Mouse (Mus musculus): Measurements from ENCODE around the gene Limk1.
A peak's percentile ranks its signal among the peaks of the same experiment; 100 is the strongest.

Gene Limk1

GRCm38 (mm10) chr5:134688086-134688717 is at the start of gene Limk1:
Gene Limk1, minus strand, starts transcription at chr5:134688598.
- no peak for DNase-seq

- peak; percentile 97 for DNase-seq
Observed at GRCm38 (mm10) chr5:134734920-134735319, 46.5 kb upstream of the Limk1 start.

- DNase-seq, result peak; percentile 95
Observed at GRCm38 (mm10) chr5:134734072-134734471, 45.7 kb upstream of the Limk1 start.

GRCm38 (mm10) chr5:134733241-134733640 is 44.8 kb upstream of the Limk1 start:
- no peak for DNase-seq

GRCm38 (mm10) chr5:134729124-134729523 is 40.7 kb upstream of the Limk1 start:
- peak; percentile 91 for DNase-seq

GRCm38 (mm10) chr5:134728535-134728934 is 40.1 kb upstream of the Limk1 start:
- DNase-seq, result no peak

GRCm38 (mm10) chr5:134727001-134727639 is 38.7 kb upstream of the Limk1 start:
- peak; percentile 91 for DNase-seq

- no peak for DNase-seq
Observed at GRCm38 (mm10) chr5:134725299-134725698, 36.9 kb upstream of the Limk1 start.

- no peak for DNase-seq
Observed at GRCm38 (mm10) chr5:134720058-134720457, 31.7 kb upstream of the Limk1 start.

GRCm38 (mm10) chr5:134711076-134711475 is 22.7 kb upstream of the Limk1 start:
- DNase-seq, result no peak

GRCm38 (mm10) chr5:134709275-134709674 is 20.9 kb upstream of the Limk1 start:
- DNase-seq, result peak; percentile 93

GRCm38 (mm10) chr5:134704157-134704556 is 15.8 kb upstream of the Limk1 start:
- DNase-seq, result peak; percentile 91

GRCm38 (mm10) chr5:134695539-134695938 is 7.1 kb upstream of the Limk1 start:
- no peak for DNase-seq

- no peak for DNase-seq
Observed at GRCm38 (mm10) chr5:134695082-134695481, 6.7 kb upstream of the Limk1 start.

GRCm38 (mm10) chr5:134692704-134693103 is 4.3 kb upstream of the Limk1 start:
- no peak for DNase-seq

GRCm38 (mm10) chr5:134688718-134689284 is 403 bp upstream of the Limk1 start:
- peak; percentile 100 for DNase-seq

- peak; percentile 89 for DNase-seq
Observed at GRCm38 (mm10) chr5:134687187-134687586, 1.2 kb downstream of the Limk1 start.

GRCm38 (mm10) chr5:134686541-134686940 is 1.9 kb downstream of the Limk1 start:
- peak; percentile 89 for DNase-seq

GRCm38 (mm10) chr5:134684398-134684797 is 4.0 kb downstream of the Limk1 start:
- DNase-seq, result no peak

GRCm38 (mm10) chr5:134683813-134684212 is 4.6 kb downstream of the Limk1 start:
- DNase-seq, result no peak

- DNase-seq, result peak; percentile 95
Observed at GRCm38 (mm10) chr5:134680238-134680637, 8.2 kb downstream of the Limk1 start.

GRCm38 (mm10) chr5:134678827-134679546 is 9.4 kb downstream of the Limk1 start:
- DNase-seq, result peak; percentile 98

GRCm38 (mm10) chr5:134678031-134678430 is 10.4 kb downstream of the Limk1 start:
- peak; percentile 99 for DNase-seq

- peak; percentile 95 for DNase-seq
Observed at GRCm38 (mm10) chr5:134677491-134677890, 10.9 kb downstream of the Limk1 start.
